Mouse (Mus musculus) neural tube, embryonic 13.5 days (tissue): ENCODE data around the gene Tenm3. TPM values are rescaled to one million over a fixed set of nuclear protein-coding genes. Genes with fewer than 3 reads are reported as not detected.

Source experiments
- ATAC-seq: fragments of 200-750 bp; cut with Nextera tagmentation; 2 replicates; pipeline ENCODE4 v1.8.0; 2017; ENCODE audit warnings: low read depth, mild to moderate bottlenecking, moderate TSS enrichment, moderate library complexity
- H3K27ac ChIP-seq: fragments of 300-500 bp; sonication (generic); replicated peaks from 2 replicates; pipeline ENCODE4 v1.5.1; 2015; ENCODE audit warnings: moderate library complexity, mild to moderate bottlenecking, inconsistent platforms
- H3K27me3 ChIP-seq: fragments of 300-500 bp; sonication (generic); 2 replicates; pipeline ENCODE4 v1.6.1; 2015; ENCODE audit warnings: mild to moderate bottlenecking, inconsistent platforms
- H3K36me3 ChIP-seq: fragments of 300-500 bp; sonication (generic); 2 replicates; pipeline ENCODE4 v1.6.1; 2015; ENCODE audit warnings: mild to moderate bottlenecking, inconsistent platforms
- H3K4me1 ChIP-seq: fragments of 300-500 bp; sonication (generic); replicated peaks from 2 replicates; pipeline ENCODE4 v1.6.1; 2015; ENCODE audit warnings: inconsistent platforms
- H3K4me2 ChIP-seq: fragments of 300-500 bp; sonication (generic); 2 replicates; pipeline ENCODE4 v1.6.1; 2015; ENCODE audit warnings: inconsistent platforms, mild to moderate bottlenecking, moderate library complexity
- H3K4me3 ChIP-seq: fragments of 300-500 bp; sonication (generic); 2 replicates; pipeline ENCODE4 v1.5.1; 2015; ENCODE audit warnings: mild to moderate bottlenecking, inconsistent platforms
- H3K9ac ChIP-seq: fragments of 300-500 bp; sonication (generic); 2 replicates; pipeline ENCODE4 v1.6.1; 2015; ENCODE audit warnings: moderate library complexity, mild to moderate bottlenecking, inconsistent platforms
- H3K9me3 ChIP-seq: fragments of 300-500 bp; sonication (generic); 2 replicates; pipeline ENCODE4 v1.6.1; 2016; ENCODE audit warnings: inconsistent platforms
- WGBS: fragments of 180-500 bp; shearing (Covaris S2); methylation state at CpG from one replicate; pipeline ENCODE4 v1.1.7; 2015; 5-methylcytosine and 5-hydroxymethylcytosine counted together
- polyA plus RNA-seq: library from polyadenylated mRNA; unstranded; fragments of >200 nt; fragmentation: Nextera tagmentation; extraction: Ambion mirVana; gene quantifications from 2 replicates; pipeline ENCODE4 v1.2.1, GENCODE M21; 2015

Tenm3 gene
- polyA plus RNA-seq, 1 experiment from 2014 or later, result 40.7 TPM

- Histone ChIP-seq H3K27ac (no peak overlapping the region), H3K27me3 (no peaks in the 10 kb centered on the region), H3K4me2 (no peak overlapping the region), H3K4me3 (no peak overlapping the region), H3K36me3 (no peaks in the 10 kb centered on the region), H3K9me3 (no peaks in the 10 kb centered on the region), H3K4me1 (0 out of 2 replicates have a peak, but pooled peaks cover 7% of the 10 kb centered on the region), H3K9ac (no peak overlapping the region)
- ATAC-seq, result no peak
- WGBS, result 81% methylated on average over 4 of the region's 4 CpGs
Measured at GRCm38 (mm10) chr8:48638129-48638528, 205.6 kb downstream of the Tenm3 start.

GRCm38 (mm10) chr8:48636979-48637378 lies 206.8 kb downstream of the Tenm3 start:
- H3K36me3 ChIP-seq, result no peaks in the 10 kb centered on the region
- ATAC-seq, result no peak
- H3K4me1 ChIP-seq, result 0 out of 2 replicates have a peak, but pooled peaks cover 7% of the 10 kb centered on the region
- H3K27ac ChIP-seq, result no peak overlapping the region
- WGBS, result 86% methylated on average over 5 of the region's 5 CpGs
- H3K4me3 ChIP-seq, result no peak overlapping the region
- no peaks in the 10 kb centered on the region for H3K9me3 ChIP-seq
- H3K27me3 ChIP-seq, result no peaks in the 10 kb centered on the region
- H3K4me2 ChIP-seq, result no peak overlapping the region
- no peak overlapping the region for H3K9ac ChIP-seq

DNA sequence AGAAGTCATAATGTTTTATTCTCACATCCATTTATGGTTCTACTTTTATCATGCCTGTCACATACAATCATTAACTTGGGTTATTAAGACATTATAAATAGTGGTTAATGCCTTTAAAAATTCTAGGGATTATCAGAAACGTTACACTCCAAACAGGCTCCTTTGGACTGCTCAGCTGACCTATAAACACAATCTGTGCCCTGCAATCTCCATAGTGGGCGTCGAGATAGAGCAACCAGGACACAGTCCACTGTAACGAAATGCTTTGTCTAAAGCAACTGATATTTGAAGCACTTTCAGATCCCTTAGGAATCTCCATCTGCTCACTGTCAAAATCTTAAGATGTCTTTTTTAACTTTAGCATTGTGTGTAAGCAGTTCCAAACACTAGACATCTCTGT lies 207.9 kb downstream of the Tenm3 start:
- ATAC-seq, result no peak
- 0 out of 2 replicates have a peak, but pooled peaks cover 7% of the 10 kb centered on the region for H3K4me1 ChIP-seq
- H3K9ac ChIP-seq, result no peak overlapping the region
- 73% methylated on average over 4 of the region's 4 CpGs for WGBS
- H3K9me3 ChIP-seq, result no peaks in the 10 kb centered on the region
- no peak overlapping the region for H3K27ac ChIP-seq
- no peak overlapping the region for H3K4me2 ChIP-seq
- no peak overlapping the region for H3K4me3 ChIP-seq
- H3K36me3 ChIP-seq, result no peaks in the 10 kb centered on the region
- no peaks in the 10 kb centered on the region for H3K27me3 ChIP-seq

GRCm38 (mm10) chr8:48633426-48633825 lies 210.3 kb downstream of the Tenm3 start:
- Histone ChIP-seq H3K4me3 (no peak overlapping the region), H3K27me3 (no peaks in the 10 kb centered on the region), H3K36me3 (no peaks in the 10 kb centered on the region), H3K4me1 (0 out of 2 replicates have a peak, but pooled peaks cover 4% of the 10 kb centered on the region), H3K9me3 (no peaks in the 10 kb centered on the region), H3K4me2 (no peak overlapping the region), H3K9ac (no peak overlapping the region), H3K27ac (no peak overlapping the region)
- ATAC-seq, result no peak
- 80% methylated on average over 8 of the region's 8 CpGs for WGBS

GRCm38 (mm10) chr8:48622517-48623153 lies 221.1 kb downstream of the Tenm3 start:
- H3K4me3 ChIP-seq, result no peak overlapping the region
- no peak overlapping the region for H3K9ac ChIP-seq
- H3K4me2 ChIP-seq, result no peak overlapping the region
- H3K27ac ChIP-seq, result 0 out of 2 replicates have a peak overlapping the region, but pooled peaks have one; percentile 25
- peak; percentile 74 for ATAC-seq
- H3K9me3 ChIP-seq, result no peaks in the 10 kb centered on the region
- H3K27me3 ChIP-seq, result no peaks in the 10 kb centered on the region
- WGBS, result 55% methylated on average over 11 of the region's 11 CpGs
- H3K4me1 ChIP-seq, result peaks cover 10% of the 10 kb centered on the region
- H3K36me3 ChIP-seq, result no peaks in the 10 kb centered on the region

DNA sequence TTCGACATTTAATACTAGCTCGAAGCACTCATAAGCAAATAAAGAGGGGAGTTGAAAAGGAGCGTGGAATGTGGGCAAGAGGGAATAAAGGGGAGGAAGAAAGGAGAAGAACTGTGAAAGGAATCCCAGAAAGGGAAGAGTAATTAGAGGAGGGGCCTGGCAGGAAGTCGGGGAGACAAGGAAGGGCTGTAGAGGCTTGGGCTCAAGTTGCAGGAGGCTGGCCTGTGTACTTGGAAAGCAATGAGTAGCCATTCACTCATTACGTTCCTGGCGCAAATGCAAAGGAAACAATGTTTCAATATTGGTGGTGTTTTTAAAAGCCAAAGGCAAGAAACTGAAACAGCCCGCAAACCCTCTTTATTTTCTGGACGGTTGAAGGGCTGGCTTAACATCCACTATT lies 228.7 kb downstream of the Tenm3 start:
- 8% methylated on average over 8 of the region's 8 CpGs for WGBS
- peaks cover 40% of the 10 kb centered on the region for H3K4me1 ChIP-seq
- no peak overlapping the region for H3K9ac ChIP-seq
- no peaks in the 10 kb centered on the region for H3K9me3 ChIP-seq
- H3K4me3 ChIP-seq, result no peak overlapping the region
- H3K36me3 ChIP-seq, result no peaks in the 10 kb centered on the region
- no peaks in the 10 kb centered on the region for H3K27me3 ChIP-seq
- no peak overlapping the region for H3K4me2 ChIP-seq
- no peak overlapping the region; the same call in 1 of the 2 replicates for H3K27ac ChIP-seq
- no peak for ATAC-seq

GRCm38 (mm10) chr8:48611934-48612512 lies 231.7 kb downstream of the Tenm3 start:
- Histone ChIP-seq H3K9ac (no peak overlapping the region), H3K27ac (no peak overlapping the region), H3K9me3 (no peaks in the 10 kb centered on the region), H3K4me2 (no peak overlapping the region), H3K36me3 (no peaks in the 10 kb centered on the region), H3K27me3 (no peaks in the 10 kb centered on the region), H3K4me1 (peaks cover 34% of the 10 kb centered on the region), H3K4me3 (no peak overlapping the region)
- WGBS, result 72% methylated on average over 10 of the region's 10 CpGs
- no peak for ATAC-seq

GRCm38 (mm10) chr8:48611126-48611525 lies 232.6 kb downstream of the Tenm3 start:
- Histone ChIP-seq H3K4me2 (0 out of 2 replicates have a peak overlapping the region, but pooled peaks have one; percentile 11), H3K4me3 (no peak overlapping the region), H3K9me3 (no peaks in the 10 kb centered on the region), H3K9ac (no peak overlapping the region), H3K36me3 (no peaks in the 10 kb centered on the region), H3K4me1 (peaks cover 34% of the 10 kb centered on the region), H3K27me3 (no peaks in the 10 kb centered on the region), H3K27ac (peak overlapping the region; percentile 46)
- peak; percentile 57 for ATAC-seq
- 32% methylated on average over 12 of the region's 12 CpGs for WGBS

- no peaks in the 10 kb centered on the region for H3K9me3 ChIP-seq
- no peak overlapping the region for H3K4me2 ChIP-seq
- H3K9ac ChIP-seq, result no peak overlapping the region
- peak overlapping the region; percentile 46 for H3K27ac ChIP-seq
- H3K4me3 ChIP-seq, result no peak overlapping the region
- no peaks in the 10 kb centered on the region for H3K27me3 ChIP-seq
- H3K36me3 ChIP-seq, result no peaks in the 10 kb centered on the region
- peaks cover 27% of the 10 kb centered on the region for H3K4me1 ChIP-seq
- WGBS, result 52% methylated on average over 6 of the region's 6 CpGs
- ATAC-seq, result 0 out of 2 replicates have a peak, but pooled peaks have one; percentile 14
Measured at GRCm38 (mm10) chr8:48610316-48610715, 233.4 kb downstream of the Tenm3 start.

- Histone ChIP-seq H3K4me1 (peaks cover 21% of the 10 kb centered on the region), H3K4me3 (no peak overlapping the region)
- WGBS, result 87% methylated on average over 4 of the region's 4 CpGs
Measured at GRCm38 (mm10) chr8:48609684-48610083, 234.1 kb downstream of the Tenm3 start.

DNA sequence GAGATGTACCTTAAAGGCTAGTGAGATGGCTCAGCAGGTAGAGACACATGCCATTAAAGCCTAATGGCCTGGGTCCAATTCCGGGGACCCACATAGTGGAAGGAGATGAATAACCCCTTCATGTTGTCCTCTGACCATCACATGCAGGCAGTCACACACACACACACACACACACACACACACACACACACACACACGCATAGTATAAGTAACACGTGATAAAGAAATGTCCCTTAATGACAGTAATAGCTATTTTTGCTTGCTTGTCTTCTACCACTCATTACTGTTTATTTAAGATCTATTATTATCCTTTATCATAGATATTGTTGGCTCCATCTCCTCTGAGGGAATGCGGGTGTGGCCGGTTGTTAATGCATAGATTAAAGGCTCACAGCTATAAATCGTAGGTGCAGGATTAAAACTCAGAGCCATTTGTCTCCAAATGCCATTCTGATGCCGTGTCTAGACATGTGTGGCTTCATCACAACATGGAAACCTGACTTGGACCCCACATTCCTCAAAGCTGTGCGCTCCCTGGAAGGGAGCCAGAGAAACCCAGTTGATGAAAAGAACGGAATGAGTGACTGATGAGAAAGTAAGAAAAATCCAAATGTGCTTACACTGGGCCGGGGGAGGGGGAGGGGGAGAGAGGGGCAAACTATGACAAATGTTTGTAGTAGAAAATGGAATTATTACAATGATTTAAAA lies 239.4 kb downstream of the Tenm3 start:
- WGBS, result 81% methylated on average over 10 of the region's 10 CpGs
- no peak for ATAC-seq
- no peaks in the 10 kb centered on the region for H3K36me3 ChIP-seq
- no peaks in the 10 kb centered on the region for H3K27me3 ChIP-seq
- H3K4me2 ChIP-seq, result no peak overlapping the region
- H3K4me1 ChIP-seq, result peaks cover 9% of the 10 kb centered on the region
- H3K4me3 ChIP-seq, result no peak overlapping the region
- H3K9me3 ChIP-seq, result no peaks in the 10 kb centered on the region
- no peak overlapping the region for H3K27ac ChIP-seq
- H3K9ac ChIP-seq, result no peak overlapping the region

More at GRCm38 (mm10) chr8:48609684-48610083, 234.1 kb downstream of the Tenm3 start:
- Histone ChIP-seq H3K9me3 (no peaks in the 10 kb centered on the region), H3K27me3 (no peaks in the 10 kb centered on the region), H3K9ac (no peak overlapping the region), H3K36me3 (no peaks in the 10 kb centered on the region), H3K27ac (no peak overlapping the region), H3K4me2 (no peak overlapping the region)
- ATAC-seq, result no peak

GRCm38 (mm10) chr8:48603165-48603840 lies 240.4 kb downstream of the Tenm3 start:
- Histone ChIP-seq H3K4me2 (no peak overlapping the region), H3K4me1 (peaks cover 20% of the 10 kb centered on the region), H3K36me3 (no peaks in the 10 kb centered on the region), H3K4me3 (no peak overlapping the region), H3K27me3 (no peaks in the 10 kb centered on the region), H3K9me3 (no peaks in the 10 kb centered on the region), H3K27ac (no peak overlapping the region), H3K9ac (no peak overlapping the region)
- WGBS, result 77% methylated on average over 15 of the region's 15 CpGs
- ATAC-seq, result no peak
